Mouse (Mus musculus) olfactory bulb, adult 2 months (tissue): ENCODE results near the gene Maz.

Experiments
- CTCF ChIP-seq: fragments of 200-500 bp; IDR thresholded peaks from 2 replicates; pipeline ENCODE4 v1.5.1; 2012; ENCODE audit warnings: low read depth, mild to moderate bottlenecking, low read length, moderate library complexity; ENCODE audit not compliant: insufficient read depth
- POLR2A ChIP-seq: fragments of 200-500 bp; IDR thresholded peaks from 2 replicates; pipeline ENCODE4 v1.6.1; 2012; ENCODE audit warnings: mild to moderate bottlenecking, low read depth, low read length, moderate library complexity; ENCODE audit not compliant: insufficient read depth

- TF ChIP-seq POLR2A: no peak
- TF ChIP-seq CTCF: no peak
Observed at GRCm38 (mm10) chr7:126976878-126977459, 49.9 kb downstream of the Maz start.
